Mouse (Mus musculus) olfactory bulb, adult 2 months (tissue): ENCODE data around the gene F11r.

ENCODE experiments used
- CTCF ChIP-seq: fragments of 200-500 bp; IDR thresholded peaks from 2 replicates; pipeline ENCODE4 v1.5.1; 2012; ENCODE audit warnings: low read depth, mild to moderate bottlenecking, low read length, moderate library complexity; ENCODE audit not compliant: insufficient read depth
- POLR2A ChIP-seq: fragments of 200-500 bp; IDR thresholded peaks from 2 replicates; pipeline ENCODE4 v1.6.1; 2012; ENCODE audit warnings: mild to moderate bottlenecking, low read depth, low read length, moderate library complexity; ENCODE audit not compliant: insufficient read depth

GRCm38 (mm10) chr1:171424638-171425037 lies 12.7 kb upstream of the F11r start:
- TF ChIP-seq POLR2A, result no peak
- no peak for TF ChIP-seq CTCF
